Mouse (Mus musculus): ENCODE results near the gene Wrb. TPM values are rescaled to one million over a fixed set of nuclear protein-coding genes. Genes with fewer than 3 reads are reported as not detected.
A peak's percentile ranks its signal among the peaks of the same experiment; 100 is the strongest.
"Not testable (repeated sequence)": the region's sequence is repeated elsewhere in the genome, so short reads cannot be mapped to it uniquely, and the experiment has no call there.

The Wrb gene
- polyA plus RNA-seq, 1 experiment: 34.6 TPM

DNA sequence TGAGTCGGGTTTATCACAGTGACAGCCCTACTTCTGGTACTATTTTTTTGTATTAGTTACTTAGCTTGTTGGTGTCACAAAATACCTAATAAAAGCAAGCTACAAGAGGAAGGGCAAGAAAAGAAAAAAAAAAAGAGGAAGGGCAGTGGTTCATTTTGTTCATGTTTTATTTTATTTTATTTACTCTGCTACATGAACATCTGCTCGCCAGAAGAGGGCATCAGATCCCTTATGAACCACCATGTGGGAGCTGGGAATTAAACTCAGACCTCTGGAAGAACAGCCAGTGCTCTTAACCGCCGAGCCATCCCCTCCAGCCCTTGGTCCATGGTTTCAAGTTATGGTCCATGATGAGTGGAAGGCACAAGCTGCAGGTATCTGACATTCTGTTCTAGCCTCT is 30.5 kb upstream of the Wrb start:
- TF ChIP-seq POLR2A (IDR thresholded peaks at IDR 0.05; ENCODE audit: control insufficient read depth, low read depth, low read length): no peak
- TF ChIP-seq CTCF (IDR thresholded peaks at IDR 0.05; ENCODE audit: control insufficient read depth, insufficient read depth, insufficient replicate concordance, low read depth, low read length): no peak
- H3K36me3 ChIP-seq (ENCODE audit: control insufficient read depth, insufficient read depth, low read length): no peaks in the 10 kb centered on the region
- no peaks in the 10 kb centered on the region for H3K4me1 ChIP-seq (ENCODE audit: control insufficient read depth, insufficient read depth, low read length)
- no peak overlapping the region for H3K4me3 ChIP-seq (ENCODE audit: control insufficient read depth, low read depth, low read length)
- no peaks in the 10 kb centered on the region for H3K27me3 ChIP-seq (ENCODE audit: control insufficient read depth, insufficient read depth, low read length)
- H3K27ac ChIP-seq (ENCODE audit: control insufficient read depth, insufficient read depth, low read depth, low read length): no peak overlapping the region

DNA sequence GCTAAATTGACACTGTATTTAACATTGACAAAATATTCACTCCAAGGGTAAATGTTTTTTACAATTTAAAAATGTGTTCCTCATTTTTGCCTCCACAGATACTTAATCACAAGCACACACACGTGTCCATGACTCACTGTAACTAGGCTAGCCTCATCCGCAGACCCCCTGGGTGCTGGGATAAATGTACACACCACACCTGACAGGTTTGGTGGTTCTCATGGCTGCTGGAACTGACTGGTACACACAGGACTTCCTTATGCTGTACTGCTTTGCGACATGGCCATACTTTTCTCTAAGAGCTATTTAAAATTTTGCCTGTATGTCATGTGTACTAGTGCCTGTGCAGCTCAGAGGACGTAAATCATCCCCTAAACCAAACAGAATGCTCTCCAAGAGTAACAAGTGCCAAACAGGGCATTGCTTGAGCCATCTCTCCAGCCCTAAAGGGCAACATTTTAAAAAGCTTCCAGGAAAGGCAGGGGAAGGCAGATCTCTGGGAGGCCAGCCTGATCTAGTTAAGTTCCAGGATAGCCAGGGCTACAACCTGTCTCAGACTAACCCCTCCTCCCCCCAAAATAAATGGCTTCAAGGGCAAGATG is 25.1 kb upstream of the Wrb start:
- TF ChIP-seq POLR2A (IDR thresholded peaks at IDR 0.05; ENCODE audit: control insufficient read depth, low read depth, low read length) (no peak), CTCF (IDR thresholded peaks at IDR 0.05; ENCODE audit: control insufficient read depth, insufficient read depth, insufficient replicate concordance, low read depth, low read length) (no peak)
- no peaks in the 10 kb centered on the region; the same call in 1 of the 2 replicates for H3K36me3 ChIP-seq (ENCODE audit: control insufficient read depth, insufficient read depth, low read length)
- H3K4me1 ChIP-seq (ENCODE audit: control insufficient read depth, insufficient read depth, low read length): no peaks in the 10 kb centered on the region
- H3K27ac ChIP-seq (ENCODE audit: control insufficient read depth, insufficient read depth, low read depth, low read length): no peak overlapping the region
- H3K4me3 ChIP-seq (ENCODE audit: control insufficient read depth, low read depth, low read length): no peak overlapping the region
- H3K27me3 ChIP-seq (ENCODE audit: control insufficient read depth, insufficient read depth, low read length): no peaks in the 10 kb centered on the region

DNA sequence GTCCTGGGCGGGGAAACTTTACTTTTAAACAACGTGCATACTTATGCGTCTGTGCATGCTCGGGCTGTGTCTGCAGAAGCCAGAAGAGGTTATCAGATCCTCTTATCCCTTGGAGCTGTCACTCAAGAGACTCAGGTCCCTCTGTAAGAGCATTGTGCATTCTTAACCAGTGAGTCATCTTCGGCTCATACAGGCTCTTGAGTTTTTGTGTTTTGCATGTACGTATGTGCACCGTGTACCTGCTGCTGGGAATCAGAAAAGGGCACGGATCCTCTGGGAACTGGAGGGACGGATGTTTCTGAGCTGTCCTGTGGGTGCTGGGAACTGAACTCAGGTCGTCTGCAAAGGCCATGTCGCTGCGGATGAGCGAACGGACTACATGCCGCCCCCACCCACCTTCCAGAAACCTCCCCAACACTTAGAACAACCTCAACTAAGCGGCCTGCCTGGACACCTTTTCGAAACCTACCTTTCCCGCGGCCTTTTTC is 18.5 kb upstream of the Wrb start:
- H3K4me1 ChIP-seq (ENCODE audit: control insufficient read depth, insufficient read depth, low read length): peaks cover 9% of the 10 kb centered on the region
- peak overlapping the region; percentile 90 for H3K4me3 ChIP-seq (ENCODE audit: control insufficient read depth, low read depth, low read length)
- 0 out of 2 replicates have a peak, but pooled peaks have one; percentile 5 for TF ChIP-seq CTCF (IDR thresholded peaks at IDR 0.05; ENCODE audit: control insufficient read depth, insufficient read depth, insufficient replicate concordance, low read depth, low read length)
- TF ChIP-seq POLR2A (IDR thresholded peaks at IDR 0.05; ENCODE audit: control insufficient read depth, low read depth, low read length): no peak
- H3K36me3 ChIP-seq (ENCODE audit: control insufficient read depth, insufficient read depth, low read length): no peaks in the 10 kb centered on the region
- H3K27me3 ChIP-seq (ENCODE audit: control insufficient read depth, insufficient read depth, low read length): no peaks in the 10 kb centered on the region
- H3K27ac ChIP-seq (ENCODE audit: control insufficient read depth, insufficient read depth, low read depth, low read length): peak overlapping the region; percentile 75

DNA sequence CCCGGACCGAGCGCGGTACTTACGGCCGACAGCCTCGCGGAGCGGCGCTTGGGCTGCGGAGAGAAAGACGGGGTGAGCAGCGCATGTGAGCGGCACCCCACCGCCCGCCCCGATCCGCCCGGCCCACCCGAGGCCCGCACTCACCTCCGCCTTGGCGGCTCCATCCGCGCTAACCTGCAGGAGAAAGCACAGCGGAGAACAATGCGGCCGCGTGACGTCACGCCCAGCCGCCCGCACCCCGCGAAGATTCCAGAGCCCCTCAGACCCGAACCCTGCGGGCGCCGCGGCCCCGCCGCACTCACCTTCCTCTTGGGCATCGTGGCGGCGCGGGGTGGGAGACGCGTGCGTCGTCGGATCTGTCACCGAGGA is 17.9 kb upstream of the Wrb start:
- H3K27ac ChIP-seq (ENCODE audit: control insufficient read depth, insufficient read depth, low read depth, low read length): peak overlapping the region; percentile 75
- H3K36me3 ChIP-seq (ENCODE audit: control insufficient read depth, insufficient read depth, low read length): no peaks in the 10 kb centered on the region
- H3K27me3 ChIP-seq (ENCODE audit: control insufficient read depth, insufficient read depth, low read length): no peaks in the 10 kb centered on the region
- TF ChIP-seq CTCF (IDR thresholded peaks at IDR 0.05; ENCODE audit: control insufficient read depth, insufficient read depth, insufficient replicate concordance, low read depth, low read length) (no peak), POLR2A (IDR thresholded peaks at IDR 0.05; ENCODE audit: control insufficient read depth, low read depth, low read length) (no peak; the same call in 1 of the 2 replicates)
- peaks cover 9% of the 10 kb centered on the region for H3K4me1 ChIP-seq (ENCODE audit: control insufficient read depth, insufficient read depth, low read length)
- peak overlapping the region; percentile 90 for H3K4me3 ChIP-seq (ENCODE audit: control insufficient read depth, low read depth, low read length)

DNA sequence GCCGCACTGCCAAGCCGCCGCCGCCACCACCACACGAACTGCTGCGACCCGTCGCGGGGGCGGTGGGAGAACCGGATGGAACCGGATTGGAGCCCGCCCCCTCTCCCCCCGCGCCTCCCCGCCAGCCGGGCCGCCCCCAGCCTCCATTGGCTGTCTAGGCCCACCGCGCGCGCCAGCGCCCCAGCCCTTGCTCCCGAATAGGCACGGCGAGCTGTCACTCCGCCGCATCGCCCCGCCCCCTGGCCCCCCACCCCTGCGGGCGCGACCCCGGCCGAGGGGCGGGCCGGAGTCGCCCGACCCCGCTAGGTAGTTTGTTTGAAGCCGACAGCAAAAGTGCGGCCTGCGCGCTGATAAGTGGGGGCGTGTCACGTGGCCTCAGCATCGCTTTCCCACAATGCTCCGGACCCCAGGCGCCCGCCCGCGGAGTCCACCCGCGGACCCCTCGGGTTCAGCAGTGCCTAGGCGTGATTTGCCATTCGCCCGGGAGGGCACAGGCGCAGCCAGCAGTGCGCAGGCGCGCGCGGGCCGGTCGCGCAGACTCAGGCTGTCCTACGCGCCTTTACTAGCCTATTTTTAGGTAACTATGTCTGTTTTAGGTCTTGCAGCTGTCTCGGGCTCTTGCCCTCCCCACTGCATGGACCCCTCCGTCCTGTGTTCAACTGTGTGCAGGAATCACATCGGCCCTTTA is 17.4 kb upstream of the Wrb start, which contains the start of gene Hmgn1:
TSS of gene Hmgn1 (minus strand) at position 73 of the 688 bp plus-strand sequence.
- Histone ChIP-seq H3K27ac (ENCODE audit: control insufficient read depth, insufficient read depth, low read depth, low read length) (peak within 1 kb of the TSS; percentile 82), H3K27me3 (ENCODE audit: control insufficient read depth, insufficient read depth, low read length) (no peaks in the 10 kb centered on the region), H3K4me3 (ENCODE audit: control insufficient read depth, low read depth, low read length) (peak within 1 kb of the TSS; percentile 90), H3K36me3 (ENCODE audit: control insufficient read depth, insufficient read depth, low read length) (no peaks in the 10 kb centered on the region), H3K4me1 (ENCODE audit: control insufficient read depth, insufficient read depth, low read length) (peaks cover 9% of the 10 kb centered on the region)
- TF ChIP-seq POLR2A (IDR thresholded peaks at IDR 0.05; ENCODE audit: control insufficient read depth, low read depth, low read length) (peak; percentile 86), CTCF (IDR thresholded peaks at IDR 0.05; ENCODE audit: control insufficient read depth, insufficient read depth, insufficient replicate concordance, low read depth, low read length) (no peak)

DNA sequence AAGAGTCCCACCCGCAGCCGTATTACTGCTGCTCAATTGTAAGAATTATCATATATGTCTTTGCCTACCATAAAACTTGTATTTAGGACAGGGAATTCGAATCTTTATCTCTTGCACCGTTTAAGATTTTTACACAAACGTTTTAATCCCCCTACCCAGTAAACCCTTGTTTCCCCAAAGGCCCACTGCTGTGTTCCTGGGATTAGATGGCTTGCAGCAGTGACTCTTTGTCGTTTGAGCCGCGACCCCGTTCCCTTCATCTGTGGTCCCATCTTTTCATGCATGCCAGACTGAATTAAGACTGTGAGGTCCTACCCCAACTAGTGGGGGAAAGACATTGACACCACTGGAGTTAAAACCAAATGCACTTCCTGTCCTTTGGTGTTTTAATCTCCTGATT is 16.7 kb upstream of the Wrb start:
- TF ChIP-seq CTCF (IDR thresholded peaks at IDR 0.05; ENCODE audit: control insufficient read depth, insufficient read depth, insufficient replicate concordance, low read depth, low read length) (no peak), POLR2A (IDR thresholded peaks at IDR 0.05; ENCODE audit: control insufficient read depth, low read depth, low read length) (no peak)
- H3K27ac ChIP-seq (ENCODE audit: control insufficient read depth, insufficient read depth, low read depth, low read length): peak overlapping the region; percentile 82
- H3K36me3 ChIP-seq (ENCODE audit: control insufficient read depth, insufficient read depth, low read length): no peaks in the 10 kb centered on the region
- peaks cover 9% of the 10 kb centered on the region for H3K4me1 ChIP-seq (ENCODE audit: control insufficient read depth, insufficient read depth, low read length)
- H3K4me3 ChIP-seq (ENCODE audit: control insufficient read depth, low read depth, low read length): peak overlapping the region; percentile 90
- H3K27me3 ChIP-seq (ENCODE audit: control insufficient read depth, insufficient read depth, low read length): no peaks in the 10 kb centered on the region

DNA sequence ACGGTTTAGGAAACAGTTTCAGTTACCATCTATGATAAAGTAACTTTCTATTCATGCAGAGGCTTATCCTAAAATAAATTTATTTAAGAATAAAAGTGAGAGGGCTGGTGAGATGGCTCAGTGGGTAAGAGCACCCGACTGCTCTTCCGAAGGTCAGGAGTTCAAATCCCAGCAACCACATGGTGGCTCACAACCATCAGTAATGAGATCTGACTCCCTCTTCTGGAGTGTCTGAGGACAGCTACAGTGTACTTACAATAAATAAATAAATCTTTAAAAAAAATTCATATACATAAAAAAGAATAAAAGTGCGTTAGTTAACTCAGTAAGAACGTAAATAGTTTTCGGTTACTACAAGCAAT is 478 bp upstream of the Wrb start:
- H3K4me1 ChIP-seq (ENCODE audit: control insufficient read depth, insufficient read depth, low read length); H3K27ac ChIP-seq (ENCODE audit: control insufficient read depth, insufficient read depth, low read depth, low read length); H3K27me3 ChIP-seq (ENCODE audit: control insufficient read depth, insufficient read depth, low read length); H3K36me3 ChIP-seq (ENCODE audit: control insufficient read depth, insufficient read depth, low read length): not testable (repeated sequence)
- H3K4me3 ChIP-seq (ENCODE audit: control insufficient read depth, low read depth, low read length): peak overlapping the region; percentile 94
